ENCODE assay signal across 15 mouse cellular contexts in the genomic region with DNA sequence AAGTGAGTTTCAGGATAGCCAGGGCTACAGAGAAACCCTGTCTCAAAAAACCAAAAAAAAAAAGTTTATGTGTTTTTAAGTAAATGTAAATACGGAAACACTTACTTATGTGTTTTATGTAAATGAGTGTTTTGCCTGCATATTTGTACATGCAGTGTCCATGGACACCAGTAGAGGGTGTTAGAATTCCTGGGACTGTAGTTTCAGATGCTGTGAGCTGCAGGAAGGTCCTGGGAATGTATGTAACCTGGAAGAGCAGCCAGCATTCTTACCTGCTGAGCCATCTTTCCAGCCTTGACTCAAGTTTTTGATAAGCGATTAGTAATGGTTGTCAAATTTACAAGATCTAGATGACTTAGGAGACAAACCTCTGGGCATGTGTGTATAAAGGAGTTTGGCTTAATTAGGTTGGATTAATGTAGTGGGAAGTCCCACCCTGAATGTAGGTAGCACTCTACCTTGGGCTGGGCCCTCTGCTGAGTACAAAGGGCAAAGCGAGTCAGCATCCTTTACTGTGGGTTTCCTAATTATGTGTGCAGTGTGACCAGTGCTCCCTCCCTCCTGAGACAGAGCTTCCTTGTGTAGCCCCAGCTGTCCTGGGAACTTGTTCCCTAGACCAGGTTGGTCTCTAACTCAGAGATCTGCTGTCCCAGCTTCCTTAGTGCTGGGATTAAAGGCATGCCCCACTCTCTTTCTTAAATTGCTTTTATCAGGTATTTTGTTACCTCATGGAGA.
DNase-seq lines count a peak whose midpoint lies in the region; TF ChIP-seq lines count a peak whose summit lies in the region.
"Had no signal": no experiment of that assay in that cellular context is flagged by ENCODE, and none has a peak within 500 bp of the region (broad histone marks: within the 10 kb centered on the region; RNA-seq: fewer than 3 reads in every experiment).

No protein-coding gene starts in this region.

- H3K9me3 ChIP-seq in embryonic facial prominence, embryonic 10.5 days = no peaks in the 10 kb centered on the region
- H3K9me3 ChIP-seq: embryonic facial prominence, embryonic 15.5 days; heart, embryonic 13.5 days; hindbrain, embryonic 13.5 days; kidney, embryonic 15.5 days had no signal

- no peak overlapping the region for H3K27ac ChIP-seq in layer of hippocampus, adult 2 months
- H3K27ac ChIP-seq in embryonic facial prominence, embryonic 10.5 days (replicated peaks) = no peak overlapping the region
- H3K27ac ChIP-seq: embryonic facial prominence, embryonic 15.5 days; heart, embryonic 13.5 days; hindbrain, embryonic 13.5 days; kidney, embryonic 15.5 days; macrophage had no signal

- 91% methylated on average over 3 of the region's 3 CpGs for WGBS in embryonic facial prominence, embryonic 10.5 days

- no peak overlapping the region for H3K4me3 ChIP-seq in layer of hippocampus, adult 2 months
- H3K4me3 ChIP-seq in embryonic facial prominence, embryonic 10.5 days = no peak overlapping the region
- H3K4me3 ChIP-seq: embryonic facial prominence, embryonic 15.5 days; heart, embryonic 13.5 days; hindbrain, embryonic 13.5 days; kidney, embryonic 15.5 days had no signal

- no peaks in the 10 kb centered on the region for H3K36me3 ChIP-seq in embryonic facial prominence, embryonic 10.5 days (replicated peaks)
- H3K36me3 ChIP-seq: embryonic facial prominence, embryonic 15.5 days; heart, embryonic 13.5 days; kidney, embryonic 15.5 days had no signal

- H3K4me1 ChIP-seq in embryonic facial prominence, embryonic 10.5 days = peaks cover 6% of the 10 kb centered on the region; the same call in 1 of the 2 replicates
- H3K4me1 ChIP-seq: heart, embryonic 13.5 days had no signal

- peak; percentile 57 for TF ChIP-seq CTCF in layer of hippocampus, adult 2 months (conservative IDR thresholded peaks at IDR 0.05)

- DNase-seq in layer of hippocampus, adult 2 months (ENCODE audit: low spot score in 2 of 2) = no peak
- DNase-seq in layer of hippocampus, postnatal 10 days (ENCODE audit: low spot score in 2 of 2) = no peak
- DNase-seq in ES-CJ7 (ENCODE audit: low read depth, low spot score) (peak; percentile 38), ZHBTc4 (ENCODE audit: low read depth, low spot score) (peak; percentile 54)
- DNase-seq in yolk sac, embryonic 10.5 days (ENCODE audit: low spot score) = peak; percentile 6
- DNase-seq in embryonic facial prominence, embryonic 10.5 days (ENCODE audit: low spot score) = no peak
- DNase-seq in kidney, postnatal 25 days = no peak
- DNase-seq: adrenal gland, postnatal 10 days; cerebellum, adult 8-10 months; heart, postnatal 14 days had no signal

- H3K27me3 ChIP-seq in embryonic facial prominence, embryonic 10.5 days (replicated peaks; ENCODE audit: low read depth, poor library complexity, severe bottlenecking) = no peaks in the 10 kb centered on the region
- H3K27me3 ChIP-seq: embryonic facial prominence, embryonic 15.5 days; heart, embryonic 13.5 days; hindbrain, embryonic 13.5 days; kidney, embryonic 15.5 days had no signal

Comparison
In these comparisons a context has a peak if more than half of its experiments do, and no peak if none do; other contexts are left out.
1. DNase-seq: peak in ES-CJ7 (single experiment), ZHBTc4 (single experiment) and yolk sac, embryonic 10.5 days (single experiment); none in layer of hippocampus, adult 2 months (0 of 2), layer of hippocampus, postnatal 10 days (0 of 2), embryonic facial prominence, embryonic 10.5 days (single experiment) and kidney, postnatal 25 days (0 of 2).